Mouse (Mus musculus) mouse embryonic stem cell (cell line): ENCODE results near the gene Zswim8.

Source experiments
- in situ Hi-C, 2 experiments: fragments of 300-500 bp; cut with MboI; formaldehyde crosslinking; loops; 1 replicate in 1 of 2; 3 replicates in 1 of 2; pipeline ENCODE4 v1.14.3; 2019 to 2020; ENCODE audit warnings: low sequenced_read_pairs in 2 of 2, low pct_unique_long_range_greater_than_20kb in 1 of 2, mixed read lengths in 1 of 2; ENCODE audit not compliant: unreplicated experiment in 1 of 2

Gene Zswim8

GRCm38 (mm10) chr14:20721371-20721770 is 14.0 kb downstream of the Zswim8 start:
- in situ Hi-C loops = no loop called here

DNA sequence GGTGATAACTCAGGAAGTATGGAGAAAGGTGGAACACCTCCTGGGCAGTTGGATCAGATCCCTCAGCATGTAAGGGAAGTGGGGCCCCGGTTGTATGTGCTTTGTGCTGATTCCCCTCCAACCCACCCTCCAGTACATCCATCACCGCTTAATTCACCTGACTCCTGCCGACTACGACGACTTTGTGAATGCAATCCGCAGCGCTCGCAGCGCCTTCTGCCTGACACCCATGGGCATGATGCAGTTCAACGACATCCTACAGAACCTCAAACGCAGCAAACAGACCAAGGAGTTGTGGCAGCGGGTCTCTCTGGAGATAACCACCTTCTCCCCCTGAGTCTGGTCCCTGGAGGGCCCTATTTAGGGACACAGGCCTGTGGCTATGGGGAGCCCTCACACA is 15.7 kb downstream of the Zswim8 start:
- in situ Hi-C loops = no loop called here

DNA sequence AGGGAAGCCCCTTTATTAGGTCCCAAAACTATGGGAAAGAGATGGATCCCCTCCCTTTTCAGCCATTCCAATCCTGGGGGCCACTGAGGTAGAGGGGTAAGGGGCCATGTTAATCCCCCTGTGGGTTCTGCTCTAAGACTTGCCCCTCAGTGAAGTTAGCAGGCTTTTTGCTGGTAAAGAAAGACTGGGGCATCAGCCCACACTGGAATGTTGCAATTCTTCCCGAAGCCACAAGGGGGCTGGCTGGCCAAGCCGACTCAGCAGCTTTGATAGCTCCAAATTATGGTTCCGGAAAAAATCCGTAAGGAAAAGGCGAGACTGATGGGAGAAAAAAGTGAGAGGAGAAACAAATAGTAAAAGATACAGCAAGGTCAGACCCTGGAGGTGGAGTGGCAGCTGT is 16.7 kb downstream of the Zswim8 start:
- in situ Hi-C loops = no loop called here

GRCm38 (mm10) chr14:20725660-20726339 is 18.4 kb downstream of the Zswim8 start:
- in situ Hi-C loops = no loop called here

GRCm38 (mm10) chr14:20729871-20730270 is 22.5 kb downstream of the Zswim8 start:
- in situ Hi-C loops = no loop called here

DNA sequence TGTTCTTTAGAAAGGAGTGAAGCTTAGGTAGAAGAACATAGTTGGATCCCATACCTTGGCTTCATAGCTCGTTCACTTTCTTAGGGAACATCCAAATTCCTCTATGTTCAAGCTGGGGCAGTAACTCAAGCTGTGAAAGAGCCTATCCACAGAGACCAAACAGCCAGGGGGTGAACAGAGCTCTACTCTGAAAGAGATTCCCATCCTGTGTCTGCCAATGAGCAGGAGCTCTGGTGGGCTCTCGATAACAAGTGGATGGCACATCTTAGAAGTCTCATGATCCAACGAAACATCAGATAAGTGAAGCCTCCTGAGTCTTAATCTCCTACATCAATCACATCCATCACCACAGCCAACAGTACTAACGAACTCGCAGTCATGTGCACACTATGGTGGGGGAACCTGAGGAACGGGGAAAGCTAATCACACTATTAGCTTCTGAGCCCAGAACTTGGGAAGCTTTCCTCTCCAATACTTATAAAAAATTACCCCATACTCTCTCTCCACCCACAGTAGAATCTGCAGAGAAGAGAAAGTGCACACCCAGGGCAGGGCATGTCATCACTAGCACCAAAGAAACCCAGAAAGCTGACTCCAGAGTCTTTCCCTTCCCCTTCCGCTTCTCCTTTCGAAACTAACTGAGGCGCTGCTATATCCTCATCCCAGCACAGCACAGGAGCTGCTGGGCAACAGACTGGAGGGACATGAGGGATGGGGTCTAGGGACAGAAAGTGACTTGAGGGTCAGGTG is 23.7 kb downstream of the Zswim8 start:
- in situ Hi-C loops = no loop called here

GRCm38 (mm10) chr14:20733041-20733951 is 25.9 kb downstream of the Zswim8 start:
- in situ Hi-C loops = no loop called here

- in situ Hi-C loops = no loop called here
Observed at GRCm38 (mm10) chr14:20733952-20734774, 26.8 kb downstream of the Zswim8 start, which contains the start of gene Ndst2. Gene Ndst2, minus strand, starts transcription at chr14:20734562.

DNA sequence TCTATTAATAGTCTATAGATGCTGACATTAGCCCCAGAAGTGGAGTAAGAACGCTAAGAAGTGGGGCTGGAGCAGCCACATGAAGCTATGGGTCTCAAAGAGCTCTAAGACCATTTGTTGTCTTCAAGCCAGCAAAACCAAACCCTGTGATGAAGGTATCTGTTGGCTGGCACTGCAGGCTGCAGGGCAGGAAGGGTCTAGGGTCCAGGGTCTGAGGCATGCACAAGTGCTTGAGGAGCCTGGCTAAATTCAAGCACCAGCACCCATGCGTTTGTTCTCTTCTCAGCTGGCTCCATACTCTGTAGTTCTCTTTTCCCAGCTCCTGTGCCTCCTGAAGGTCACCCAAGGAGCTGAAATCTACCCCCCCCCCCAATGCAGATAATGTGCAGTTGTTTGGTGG is 27.7 kb downstream of the Zswim8 start:
- in situ Hi-C loops = no loop called here

GRCm38 (mm10) chr14:20735892-20736390 is 28.6 kb downstream of the Zswim8 start:
- in situ Hi-C loops = no loop called here

- in situ Hi-C loops = no loop called here
Observed at GRCm38 (mm10) chr14:20737306-20737705, 30.0 kb downstream of the Zswim8 start.

DNA sequence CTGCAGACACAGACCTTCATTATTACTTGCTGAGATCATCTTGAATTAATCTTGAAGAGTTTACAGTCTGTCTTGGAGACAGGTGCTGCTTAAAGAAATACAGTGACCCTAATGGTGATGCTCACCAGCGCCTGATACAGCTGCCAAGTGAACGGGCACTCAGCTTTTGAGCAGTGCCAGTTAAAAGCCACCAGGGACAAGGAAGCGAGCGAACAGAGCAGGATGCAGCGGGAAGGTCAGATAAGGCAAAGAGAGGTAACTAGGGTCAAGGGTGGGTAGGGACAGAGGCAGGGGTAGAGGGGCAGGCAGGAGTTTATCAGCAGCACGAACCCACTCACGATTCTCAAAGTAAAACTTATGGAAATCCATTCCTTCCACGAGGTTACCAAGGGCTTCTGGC is 31.2 kb downstream of the Zswim8 start:
- in situ Hi-C loops = no loop called here

DNA sequence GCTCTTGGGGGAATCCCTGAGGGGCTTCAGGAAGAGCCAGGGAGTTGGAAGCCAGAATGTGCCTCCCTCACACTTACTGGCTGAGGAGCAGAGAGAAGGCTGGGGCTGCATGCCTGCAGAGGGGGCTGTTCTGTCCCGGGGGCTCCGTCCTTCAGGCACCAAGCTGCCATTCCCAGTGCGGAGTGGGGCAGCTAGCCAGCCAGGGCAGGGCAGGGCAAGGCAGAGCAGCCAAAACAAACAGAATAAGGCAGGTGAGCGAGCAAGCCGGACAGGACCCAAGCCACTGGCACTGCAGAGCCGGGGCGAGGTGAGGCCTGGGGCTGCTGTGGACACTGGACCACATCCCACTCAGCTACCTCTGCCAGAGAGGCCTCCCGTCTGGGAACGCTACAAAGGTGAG is 33.9 kb downstream of the Zswim8 start:
- in situ Hi-C loops = no loop called here

DNA sequence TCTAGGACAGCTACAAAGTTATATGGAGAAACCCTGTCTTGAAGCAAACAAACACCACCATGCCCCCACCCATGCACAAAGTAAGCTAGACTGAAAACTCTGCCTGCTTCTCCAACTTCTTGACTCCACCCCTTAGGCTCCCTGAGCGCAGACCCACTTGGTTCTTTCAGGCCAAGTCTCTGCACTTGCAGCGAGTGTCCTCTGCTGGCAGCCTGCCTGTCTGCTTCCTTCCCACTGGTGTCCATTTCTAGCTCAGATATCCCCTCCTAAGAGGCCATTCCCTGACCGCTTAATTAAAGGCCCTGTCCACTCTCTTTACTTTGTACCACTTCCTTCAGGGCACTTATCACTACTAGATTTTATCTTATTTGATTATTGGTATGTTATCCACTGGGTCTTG is 36.3 kb downstream of the Zswim8 start:
- in situ Hi-C loops = no loop called here

DNA sequence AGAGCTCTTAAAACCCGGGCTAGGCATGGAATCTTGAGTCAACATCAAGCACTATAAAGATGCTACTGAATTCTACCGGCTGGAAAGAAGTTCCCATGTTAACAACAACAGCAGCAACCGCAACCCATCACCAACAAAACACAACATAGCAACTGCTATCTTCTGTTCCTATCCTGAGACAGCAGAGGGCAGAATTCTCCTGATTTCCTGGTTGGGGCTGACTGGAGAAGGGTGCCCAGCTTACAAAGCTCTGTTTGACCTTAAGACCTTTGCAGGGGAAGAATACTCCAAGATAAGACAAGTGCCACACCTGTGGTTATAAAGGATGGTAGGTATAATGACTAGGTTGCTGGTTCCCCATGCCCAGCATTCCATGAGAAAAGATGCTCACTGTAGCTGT is 39.6 kb downstream of the Zswim8 start:
- in situ Hi-C loops = no loop called here

DNA sequence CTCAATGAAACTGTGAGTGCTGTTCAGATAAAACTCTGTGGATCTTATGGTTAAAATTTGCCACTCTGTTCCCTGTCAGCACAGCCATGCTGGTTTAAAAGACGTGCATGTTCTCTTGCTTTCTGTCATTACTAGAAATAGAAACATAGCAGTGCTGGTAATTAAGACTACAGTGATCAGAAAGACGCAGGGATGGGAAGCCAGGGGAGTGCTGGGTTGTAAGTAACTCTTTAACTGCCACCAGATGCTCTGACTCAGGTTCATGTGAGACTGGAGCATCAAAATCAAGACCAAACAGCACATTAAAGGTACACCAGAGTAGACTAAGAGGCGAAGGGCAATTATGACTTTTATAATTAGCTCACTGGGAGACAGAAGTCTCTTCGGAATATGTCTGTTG is 41.0 kb downstream of the Zswim8 start:
- in situ Hi-C loops = no loop called here

- in situ Hi-C loops = loop anchor here in 1 of 2 experiments (25.0 kb wide), 1 partner anchor 113 kb away; no protein-coding TSS in a partner anchor
Observed at GRCm38 (mm10) chr14:20749494-20750051, 42.2 kb downstream of the Zswim8 start.

GRCm38 (mm10) chr14:20750503-20750902 is 43.2 kb downstream of the Zswim8 start:
- in situ Hi-C loops = loop anchor here in 1 of 2 experiments (25.0 kb wide), 1 partner anchor 112 kb away; no protein-coding TSS in a partner anchor
